Mouse (Mus musculus): ENCODE measurements around the gene Ccr9. TPM values are rescaled to one million over a fixed set of nuclear protein-coding genes. Genes with fewer than 3 reads are reported as not detected.
"Not testable (repeated sequence)": the region's sequence is repeated elsewhere in the genome, so short reads cannot be mapped to it uniquely, and the experiment has no call there.

Gene Ccr9
- total RNA-seq, 2 experiments from 2014 or later, result 0.12 to 0.20 TPM

DNA sequence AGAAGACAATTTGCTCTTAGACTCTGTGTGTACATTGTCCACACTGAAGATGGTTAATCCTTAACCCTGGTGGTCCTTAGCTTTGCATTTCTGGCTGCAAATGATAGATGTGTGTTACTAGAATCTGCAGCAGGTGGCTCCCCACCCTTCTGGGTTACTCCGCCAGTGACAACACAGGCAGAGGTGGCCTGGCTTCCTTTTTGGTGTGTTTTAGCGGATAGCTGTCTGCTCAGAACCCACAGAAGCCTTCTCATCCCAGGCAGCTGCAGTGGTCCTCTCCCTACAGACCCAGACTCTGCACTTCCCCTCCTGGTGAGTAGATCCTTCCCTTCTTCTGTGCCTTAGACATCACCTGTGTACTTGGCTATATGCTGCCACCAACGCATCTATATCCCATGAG, 88.8 kb downstream of the Ccr9 start:
- Histone ChIP-seq H3K4me3 (no peak overlapping the region), H3K27ac (no peak overlapping the region)
- DNase-seq (ENCODE audit: extremely low spot score in 1 of 2, low spot score in 2 of 2), result no peak
- intact Hi-C loops (cut with DNase I), result no loop called here
- TF ChIP-seq CTCF (IDR thresholded peaks at IDR 0.05), result no peak

DNA sequence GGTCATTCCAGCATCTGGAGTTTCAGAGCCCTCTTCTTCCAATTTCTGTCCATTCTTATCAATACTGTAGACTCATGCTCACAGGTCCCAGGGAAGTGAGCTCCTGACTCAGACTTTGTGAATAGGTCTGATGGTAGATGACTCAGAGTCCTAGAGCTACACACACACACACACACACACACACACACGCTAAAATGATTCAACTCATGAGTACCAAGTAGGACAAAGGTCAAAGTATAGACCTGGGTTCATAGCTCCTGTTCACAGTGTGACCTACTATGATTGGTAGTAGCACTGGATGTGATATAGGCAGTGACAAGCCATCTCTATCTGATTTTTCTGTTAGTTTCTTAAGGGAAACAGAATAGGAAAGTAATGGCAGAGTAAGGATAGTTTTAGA, 90.2 kb downstream of the Ccr9 start:
- H3K4me3 ChIP-seq, result no peak overlapping the region
- intact Hi-C loops (cut with DNase I), result no loop called here
- H3K27ac ChIP-seq, result no peak overlapping the region

DNA sequence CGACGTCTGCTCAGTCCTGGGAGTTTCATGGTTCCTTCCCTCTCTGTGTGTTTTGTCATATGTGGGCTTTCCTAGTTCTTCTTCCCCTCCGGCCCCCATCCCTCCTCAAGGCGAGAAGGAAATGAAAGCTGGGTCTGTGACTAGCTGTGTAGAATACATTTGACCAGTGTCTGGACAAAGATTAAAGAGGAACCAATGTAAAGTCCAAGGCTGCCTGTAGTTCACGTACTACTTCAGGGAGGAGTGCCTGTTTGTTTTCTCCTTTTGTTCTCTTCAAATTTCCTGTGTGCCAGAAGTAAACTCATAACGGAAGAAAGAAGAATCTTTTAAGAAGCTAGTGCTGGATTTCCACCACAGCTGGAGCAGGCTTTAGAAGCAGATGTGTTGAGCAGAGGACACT, 91.3 kb downstream of the Ccr9 start:
- H3K4me3 ChIP-seq, result no peak overlapping the region
- no peak overlapping the region for H3K27ac ChIP-seq
- intact Hi-C loops (cut with DNase I), result no loop called here
- TF ChIP-seq CTCF (IDR thresholded peaks at IDR 0.05), result no peak
- no peak for DNase-seq (ENCODE audit: extremely low spot score in 1 of 2, low spot score in 2 of 2)

More for the DNA sequence above, 90.2 kb downstream of the Ccr9 start:
- TF ChIP-seq CTCF (IDR thresholded peaks at IDR 0.05), result no peak
- no peak for DNase-seq (ENCODE audit: extremely low spot score in 1 of 2, low spot score in 2 of 2)

DNA sequence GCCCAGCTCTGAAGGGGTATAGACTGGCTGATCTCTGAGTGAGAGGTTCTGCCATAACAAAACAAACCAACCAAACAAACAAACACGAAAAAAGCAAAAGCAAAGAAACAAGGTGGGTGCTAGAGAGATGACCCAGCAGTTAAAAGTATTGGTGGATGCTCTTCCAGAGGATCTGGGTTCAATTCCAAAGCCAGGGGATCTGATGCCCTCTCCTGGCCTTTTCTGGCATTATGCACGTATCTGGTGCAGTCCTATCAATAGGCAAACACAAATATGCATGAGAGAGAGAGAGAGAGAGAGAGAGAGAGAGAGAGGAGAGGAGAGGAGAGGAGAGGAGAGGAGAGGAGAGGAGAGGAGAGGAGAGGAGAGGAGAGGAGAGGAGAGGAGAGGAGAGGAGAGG, 95.1 kb downstream of the Ccr9 start:
- H3K4me3 ChIP-seq; DNase-seq (ENCODE audit: extremely low spot score in 1 of 2, low spot score in 2 of 2); intact Hi-C loops (cut with DNase I); H3K27ac ChIP-seq: not testable (repeated sequence)

DNA sequence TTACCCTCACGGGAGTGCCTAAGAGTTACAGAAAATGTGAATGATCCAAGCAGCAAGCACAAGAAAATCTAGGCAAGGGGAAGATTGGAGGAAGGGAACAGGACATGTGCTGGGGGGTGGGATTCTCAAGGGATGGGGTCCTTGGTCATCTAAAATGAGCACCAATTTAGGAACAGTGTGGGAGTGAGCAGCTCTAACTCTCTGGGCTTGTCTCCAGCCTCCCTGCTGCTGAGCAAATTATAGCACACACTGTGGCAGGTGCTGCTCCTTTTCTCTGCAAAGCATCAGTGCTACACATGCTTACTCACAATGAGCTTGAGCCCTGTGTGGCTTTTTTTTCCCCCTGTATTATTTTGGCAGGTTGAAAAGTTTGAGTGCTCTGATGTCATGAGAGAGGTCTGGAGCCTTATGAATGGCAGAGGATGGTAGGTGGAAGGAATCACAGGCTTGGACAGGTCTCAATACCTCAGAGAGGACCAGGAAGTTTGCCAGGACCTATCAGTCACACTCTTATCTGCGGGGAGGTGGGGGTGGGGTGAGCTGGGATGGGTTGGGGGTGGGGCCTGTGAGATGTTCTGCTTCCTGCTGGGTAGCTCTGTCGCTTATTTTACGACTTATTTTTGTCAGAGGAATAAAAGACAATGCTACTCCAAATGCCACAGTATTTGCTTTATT, 110.8 kb downstream of the Ccr9 start:
- DNase-seq (ENCODE audit: extremely low spot score in 1 of 2, low spot score in 2 of 2), result no peak
- H3K4me3 ChIP-seq, result no peak overlapping the region
- intact Hi-C loops (cut with DNase I), result no loop called here
- TF ChIP-seq CTCF (IDR thresholded peaks at IDR 0.05), result no peak
- H3K27ac ChIP-seq, result no peak overlapping the region

DNA sequence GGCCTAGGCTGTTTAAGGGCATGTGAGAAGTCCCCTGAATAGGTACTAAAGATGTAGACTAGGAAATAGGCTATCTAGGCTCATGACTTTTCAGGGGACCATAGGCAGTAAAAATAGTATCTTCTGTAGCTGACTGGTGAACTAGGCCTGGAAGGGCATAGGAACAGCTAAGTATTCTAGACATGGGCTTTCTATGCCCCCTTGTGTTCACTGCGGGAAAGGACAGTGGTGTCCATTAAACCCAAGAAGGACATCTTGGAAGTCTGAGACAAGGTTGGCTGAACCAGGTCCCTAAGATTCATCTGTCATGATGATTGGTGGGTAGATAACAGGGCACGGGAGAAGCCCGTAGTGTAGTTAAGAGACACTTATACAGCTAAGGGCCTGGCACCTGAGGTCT, 117.9 kb downstream of the Ccr9 start:
- Histone ChIP-seq H3K27ac (no peak overlapping the region), H3K4me3 (no peak overlapping the region)
- TF ChIP-seq CTCF (IDR thresholded peaks at IDR 0.05), result peak; percentile 76
- intact Hi-C loops (cut with DNase I), result loop anchor here (1.0 to 5.0 kb wide), 2 partner anchors 79 to 157 kb away; partner anchors contain the start of gene Lztfl1
- DNase-seq (ENCODE audit: extremely low spot score in 1 of 2, low spot score in 2 of 2), result peak; percentile 33 to 41

DNA sequence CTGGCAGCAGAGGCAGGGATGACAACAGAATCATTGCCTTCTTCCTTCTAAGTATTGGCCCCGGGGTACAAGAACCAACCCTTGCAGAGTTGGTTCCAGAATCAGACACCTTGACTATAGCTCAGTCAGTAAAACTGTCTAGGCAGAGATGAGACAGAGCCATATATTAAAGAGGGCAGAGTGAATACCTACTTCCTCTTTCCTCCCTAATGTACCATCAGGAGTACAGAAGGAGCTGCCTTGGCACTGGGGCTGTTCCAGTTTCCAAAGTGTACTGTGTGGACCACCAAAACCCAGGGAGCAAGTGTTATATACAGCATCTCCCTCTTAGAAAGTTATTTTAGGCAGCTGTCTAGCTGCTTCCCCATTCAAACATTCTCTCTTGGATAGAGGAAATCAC, 123.3 kb downstream of the Ccr9 start:
- intact Hi-C loops (cut with DNase I), result no loop called here
- no peak for DNase-seq (ENCODE audit: extremely low spot score in 1 of 2, low spot score in 2 of 2)
- no peak for TF ChIP-seq CTCF (IDR thresholded peaks at IDR 0.05)
- Histone ChIP-seq H3K4me3 (no peak overlapping the region), H3K27ac (no peak overlapping the region)

DNA sequence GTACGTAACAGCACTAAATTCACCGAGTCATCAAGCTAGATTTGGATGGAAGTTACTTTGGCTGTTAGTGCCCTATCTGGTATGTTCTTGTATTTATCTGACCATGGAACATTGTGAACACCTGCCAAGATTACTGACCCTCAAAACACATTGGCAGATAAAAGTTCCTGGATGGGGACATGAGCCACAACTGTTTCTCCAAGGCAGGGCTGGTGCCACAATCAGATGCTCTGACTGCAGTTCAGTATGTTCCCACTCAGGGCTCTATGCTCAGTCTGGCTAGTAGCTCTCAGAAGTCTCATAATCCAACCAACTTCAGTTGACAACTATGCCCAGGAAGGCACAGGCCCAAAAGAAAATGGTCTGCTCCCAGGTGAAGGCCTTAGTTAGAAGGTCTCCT, 124.2 kb downstream of the Ccr9 start:
- H3K4me3 ChIP-seq, result no peak overlapping the region
- TF ChIP-seq CTCF (IDR thresholded peaks at IDR 0.05), result no peak
- DNase-seq (ENCODE audit: extremely low spot score in 1 of 2, low spot score in 2 of 2), result no peak
- intact Hi-C loops (cut with DNase I), result no loop called here
- no peak overlapping the region for H3K27ac ChIP-seq

DNA sequence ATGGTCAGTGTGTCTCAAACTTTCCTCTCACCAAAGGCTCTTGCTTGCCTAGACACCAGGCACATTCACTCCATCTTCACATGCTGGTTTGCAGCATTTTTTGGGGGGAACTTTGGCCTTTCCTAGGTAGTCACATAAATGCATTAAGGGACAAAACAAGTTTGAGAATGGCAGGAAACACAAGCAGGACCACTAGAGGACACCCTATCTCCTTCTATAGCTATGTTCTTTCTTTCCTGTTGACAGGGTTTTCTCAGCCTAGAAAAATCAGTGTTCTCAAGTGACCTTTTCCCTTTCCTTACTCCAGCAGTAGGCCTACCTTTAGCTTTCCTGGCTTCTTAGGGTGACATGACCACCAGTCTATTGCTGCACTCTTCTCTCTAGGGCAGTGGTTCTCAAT, 124.7 kb downstream of the Ccr9 start:
- no peak; the same call in 1 of the 2 replicates for TF ChIP-seq CTCF (IDR thresholded peaks at IDR 0.05)

DNA sequence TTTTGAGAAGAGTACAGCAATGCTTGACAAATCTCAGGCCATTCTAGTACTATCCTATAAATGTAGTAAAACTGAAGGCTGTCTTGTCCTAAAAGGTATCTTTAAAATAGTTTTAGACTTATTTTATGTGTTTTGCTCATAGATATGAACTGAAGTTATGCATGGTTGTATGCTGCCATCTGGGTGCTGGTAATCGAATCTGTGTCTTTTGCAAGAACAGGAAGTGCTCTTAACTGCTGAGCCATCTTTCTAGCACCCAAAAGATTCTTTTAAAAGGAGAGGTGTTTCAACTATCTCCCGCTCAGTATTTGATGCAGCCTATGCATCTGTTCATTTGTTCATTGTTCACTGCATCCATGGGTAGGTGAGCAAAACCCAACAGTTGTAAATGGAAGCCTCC, 127.0 kb downstream of the Ccr9 start:
- intact Hi-C loops (cut with DNase I), result no loop called here
- no peak for TF ChIP-seq CTCF (IDR thresholded peaks at IDR 0.05)
- no peak overlapping the region for H3K27ac ChIP-seq
- H3K4me3 ChIP-seq, result no peak overlapping the region
- DNase-seq (ENCODE audit: extremely low spot score in 1 of 2, low spot score in 2 of 2), result no peak

More for the DNA sequence above, 124.7 kb downstream of the Ccr9 start:
- Histone ChIP-seq H3K27ac (no peak overlapping the region), H3K4me3 (no peak overlapping the region)
- no peak for DNase-seq (ENCODE audit: extremely low spot score in 1 of 2, low spot score in 2 of 2)
- intact Hi-C loops (cut with DNase I), result no loop called here

DNA sequence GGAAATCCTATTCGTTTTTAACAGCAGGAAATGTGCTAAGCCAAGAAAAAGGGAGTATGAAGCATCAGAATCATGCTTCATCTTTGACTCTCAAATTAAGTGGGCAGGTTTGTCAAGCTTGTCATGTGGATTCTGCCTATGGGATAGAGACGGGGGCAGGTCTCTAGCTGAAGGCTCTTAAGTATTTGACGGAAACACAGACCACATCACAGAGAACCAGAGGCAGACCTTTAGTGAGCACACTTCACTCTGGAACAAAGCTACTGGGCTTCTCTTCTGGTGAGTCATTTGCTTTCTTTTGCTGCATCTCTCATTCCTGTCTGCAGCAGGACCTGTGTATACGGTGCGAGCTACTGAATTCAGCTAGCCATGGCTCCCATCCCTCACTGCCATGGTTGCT, 128.0 kb downstream of the Ccr9 start, which contains the start of gene Cxcr6:
Gene Cxcr6, plus strand, starts transcription at position 209 of the 400 bp plus-strand sequence.
- no peak within 1 kb of the TSS for H3K4me3 ChIP-seq
- intact Hi-C loops (cut with DNase I), result no loop called here
- DNase-seq (ENCODE audit: extremely low spot score in 1 of 2, low spot score in 2 of 2), result no peak

DNA sequence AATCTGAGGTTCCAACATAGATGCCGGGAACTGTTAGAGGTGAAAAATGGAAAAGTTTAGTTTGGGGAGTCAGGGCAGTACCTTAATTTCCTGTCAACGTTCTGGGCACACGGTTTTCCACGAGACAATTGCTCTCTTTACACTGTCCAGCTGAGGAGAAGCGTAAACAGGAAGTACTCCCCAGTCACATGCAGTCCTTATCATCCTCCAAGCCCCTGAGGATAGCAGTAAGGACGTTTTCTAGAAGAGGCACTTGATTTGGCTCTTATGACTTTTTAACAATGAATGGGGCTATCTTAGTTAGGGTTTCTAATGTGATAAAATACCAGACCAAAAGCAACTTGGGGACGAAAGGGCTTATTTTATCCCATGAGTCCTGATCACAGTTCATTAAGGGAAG, 130.3 kb downstream of the Ccr9 start:
- TF ChIP-seq CTCF (IDR thresholded peaks at IDR 0.05), result no peak
- H3K27ac ChIP-seq, result no peak overlapping the region
- no peak for DNase-seq (ENCODE audit: extremely low spot score in 1 of 2, low spot score in 2 of 2)
- intact Hi-C loops (cut with DNase I), result no loop called here
- no peak overlapping the region for H3K4me3 ChIP-seq

More for the DNA sequence above, 128.0 kb downstream of the Ccr9 start, which contains the start of gene Cxcr6:
- TF ChIP-seq CTCF (IDR thresholded peaks at IDR 0.05), result no peak
- H3K27ac ChIP-seq, result no peak within 1 kb of the TSS

DNA sequence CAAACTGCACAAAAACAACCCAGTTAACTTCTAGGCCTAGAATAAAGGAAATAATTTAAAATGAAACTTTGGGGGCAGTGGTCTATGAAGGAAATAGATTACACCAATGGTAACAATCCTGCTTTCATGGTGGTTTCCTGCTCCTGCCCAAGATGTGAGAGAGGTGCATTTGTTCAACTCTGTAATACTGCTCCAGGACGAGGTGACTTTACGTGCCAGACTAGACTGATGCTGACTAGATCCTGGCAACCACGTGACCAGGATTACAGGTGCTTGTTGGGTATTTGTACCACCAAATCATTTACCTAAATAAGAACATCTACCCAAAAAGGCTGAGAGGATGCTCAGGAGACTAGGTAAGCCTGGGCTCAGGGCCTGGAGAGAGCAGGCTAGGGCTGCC, 133.6 kb downstream of the Ccr9 start:
- DNase-seq (ENCODE audit: extremely low spot score in 1 of 2, low spot score in 2 of 2), result no peak
- intact Hi-C loops (cut with DNase I), result no loop called here
- Histone ChIP-seq H3K27ac (no peak overlapping the region), H3K4me3 (no peak overlapping the region)
- TF ChIP-seq CTCF (IDR thresholded peaks at IDR 0.05), result no peak
